ENCODE assay signal across 28 mouse cellular contexts in the genomic region with DNA sequence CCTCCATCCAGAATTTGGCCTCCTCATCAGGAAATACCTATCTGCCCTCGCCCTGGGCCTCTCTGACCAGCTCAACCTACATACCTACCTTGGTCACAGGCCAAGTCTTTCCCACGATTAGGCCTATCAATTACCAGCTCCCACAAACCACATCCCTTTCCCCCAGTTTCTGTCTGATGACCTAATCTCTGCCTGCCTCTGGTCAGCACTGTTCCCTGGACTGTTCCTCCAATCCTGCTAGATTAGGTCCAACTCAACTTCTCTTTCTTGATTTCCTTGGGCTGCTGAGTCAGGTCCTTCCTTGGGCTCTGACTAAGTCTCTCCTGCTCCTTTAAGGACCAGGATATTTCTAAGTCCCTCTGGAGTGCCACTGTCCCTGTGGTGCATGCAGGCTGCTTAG. TPM values are rescaled to one million over a fixed set of nuclear protein-coding genes. Genes with fewer than 3 reads are reported as not detected.
DNase-seq lines count a peak whose midpoint lies in the region; ATAC-seq lines count a peak whose summit lies in the region.
"Had no signal": no experiment of that assay in that cellular context is flagged by ENCODE, and none has a peak within 500 bp of the region (broad histone marks: within the 10 kb centered on the region; RNA-seq: fewer than 3 reads in every experiment).

No protein-coding gene starts in this region.

- no peaks in the 10 kb centered on the region for H3K36me3 ChIP-seq in liver, embryonic 11.5 days (ENCODE audit: control insufficient read depth, insufficient read depth, low read length)
- H3K36me3 ChIP-seq: embryonic facial prominence, embryonic 12.5 days; embryonic facial prominence, embryonic 15.5 days; forebrain, embryonic 12.5 days; forebrain, embryonic 15.5 days; G1E; heart, embryonic 15.5 days; hindbrain, embryonic 10.5 days; hindbrain, embryonic 13.5 days had no signal

- no peak overlapping the region for H3K4me3 ChIP-seq in liver, embryonic 11.5 days (ENCODE audit: low read depth, low read length)
- H3K4me3 ChIP-seq: embryonic facial prominence, embryonic 12.5 days; embryonic facial prominence, embryonic 15.5 days; forebrain, embryonic 12.5 days; forebrain, embryonic 15.5 days; heart, embryonic 12.5 days; heart, embryonic 15.5 days; hindbrain, embryonic 10.5 days; hindbrain, embryonic 13.5 days had no signal

- H3K9ac ChIP-seq in liver, embryonic 11.5 days (ENCODE audit: low read depth, low read length), result no peak overlapping the region
- H3K9ac ChIP-seq: embryonic facial prominence, embryonic 12.5 days; embryonic facial prominence, embryonic 15.5 days; forebrain, embryonic 12.5 days; forebrain, embryonic 15.5 days; heart, embryonic 12.5 days; heart, embryonic 15.5 days; hindbrain, embryonic 13.5 days had no signal

- H3K4me2 ChIP-seq in liver, embryonic 11.5 days, result no peak overlapping the region
- H3K4me2 ChIP-seq: embryonic facial prominence, embryonic 12.5 days; embryonic facial prominence, embryonic 15.5 days; forebrain, embryonic 12.5 days; forebrain, embryonic 15.5 days; heart, embryonic 12.5 days; heart, embryonic 15.5 days; hindbrain, embryonic 13.5 days had no signal

- H3K27me3 ChIP-seq in liver, embryonic 11.5 days (replicated peaks; ENCODE audit: control insufficient read depth, insufficient read depth, low read length), result no peaks in the 10 kb centered on the region
- H3K27me3 ChIP-seq: CH12.LX; embryonic facial prominence, embryonic 12.5 days; embryonic facial prominence, embryonic 15.5 days; forebrain, embryonic 12.5 days; forebrain, embryonic 15.5 days; heart, embryonic 12.5 days; heart, embryonic 15.5 days; hindbrain, embryonic 13.5 days; Patski had no signal

- H3K27ac ChIP-seq in liver, embryonic 11.5 days (ENCODE audit: low read depth, low read length), result no peak overlapping the region
- H3K27ac ChIP-seq: embryonic facial prominence, embryonic 12.5 days; embryonic facial prominence, embryonic 15.5 days; forebrain, embryonic 12.5 days; forebrain, embryonic 15.5 days; heart, embryonic 15.5 days; hindbrain, embryonic 10.5 days; hindbrain, embryonic 13.5 days; hindbrain, postnatal 0 days had no signal

- no peaks in the 10 kb centered on the region for H3K4me1 ChIP-seq in liver, embryonic 11.5 days (replicated peaks; ENCODE audit: control insufficient read depth, insufficient read depth, low read length)
- H3K4me1 ChIP-seq: embryonic facial prominence, embryonic 12.5 days; forebrain, embryonic 12.5 days; forebrain, embryonic 15.5 days; heart, embryonic 12.5 days; heart, embryonic 15.5 days; hindbrain, embryonic 13.5 days had no signal

- no peaks in the 10 kb centered on the region for H3K9me3 ChIP-seq in liver, embryonic 11.5 days (ENCODE audit: control insufficient read depth, low read length)
- H3K9me3 ChIP-seq: embryonic facial prominence, embryonic 12.5 days; embryonic facial prominence, embryonic 15.5 days; forebrain, embryonic 12.5 days; forebrain, embryonic 15.5 days; heart, embryonic 12.5 days; heart, embryonic 15.5 days; hindbrain, embryonic 10.5 days; hindbrain, embryonic 13.5 days had no signal

- peak; percentile 26; the same call in 1 of the 2 replicates for ATAC-seq in megakaryocyte, adult 5-6 weeks (ENCODE audit: poor library complexity, severe bottlenecking)
- ATAC-seq in liver, embryonic 11.5 days (replicated peaks; ENCODE audit: low FRiP score), result no peak
- ATAC-seq: forebrain, embryonic 15.5 days; hindbrain, postnatal 0 days; inflammation-experienced regulatory T-cells, adult 6 months; Patski had no signal

- 49% methylated on average over 2 of the region's 2 CpGs for WGBS in liver, embryonic 11.5 days

- DNase-seq in heart, adult 11 months, result peak; percentile 85
- DNase-seq in heart, adult 18-20 months, result no peak
- DNase-seq in 416B (ENCODE audit: low read depth), result peak; percentile 20
- DNase-seq in liver, embryonic 11.5 days (ENCODE audit: low spot score), result no peak
- no peak for DNase-seq in thymus, postnatal 14 days
- DNase-seq: adrenal gland, postnatal 10 days; adrenal gland, postnatal 36 days; B cell, adult 2 months; cerebellum, adult 18-20 months; cerebellum, adult 9-10 months; cerebellum, postnatal 14 days; gastrocnemius, postnatal 25 days; heart, postnatal 10 days; heart, postnatal 36 days had no signal

RNA-seq across cellular contexts. Expression of gene Ctsh, which starts 13.4 kb away (rescaled TPM):
- total RNA-seq in heart, adult 18-20 months (2021), result 10 to 100 TPM; 52.3 to 60.5 TPM
- 677 and 692 TPM in 2 replicates for total RNA-seq in megakaryocyte, adult 5-6 weeks (2015)
- 321 and 348 TPM in 2 replicates for total RNA-seq in megakaryocyte, adult 5-6 weeks (2017)
- polyA plus RNA-seq in liver, embryonic 11.5 days (2014; fragmentation: Nextera tagmentation; extraction: Ambion mirVana), result 19.1 and 22.7 TPM in 2 replicates
- polyA plus RNA-seq: G1E had no signal

RNA-seq across cellular contexts. Expression of gene Morf4l1, which starts 47.2 kb away (rescaled TPM):
- 100 to 1,000 TPM; 259 to 276 TPM for total RNA-seq in heart, adult 18-20 months (2021)
- 322 and 341 TPM in 2 replicates for total RNA-seq in megakaryocyte, adult 5-6 weeks (2015)
- 148 and 202 TPM in 2 replicates for total RNA-seq in megakaryocyte, adult 5-6 weeks (2017)
- polyA plus RNA-seq in liver, embryonic 11.5 days (2014; fragmentation: Nextera tagmentation; extraction: Ambion mirVana), result 284 and 303 TPM in 2 replicates

Comparison
In these comparisons a context has a peak if more than half of its experiments do, and no peak if none do; other contexts are left out.
1. DNase-seq: peak in heart, adult 11 months (single experiment) and 416B (single experiment); none in heart, adult 18-20 months (0 of 2), liver, embryonic 11.5 days (single experiment) and thymus, postnatal 14 days (single experiment).
2. RNA of gene Ctsh, which starts 13.4 kb away (total RNA-seq): 321 to 692 TPM in megakaryocyte, adult 5-6 weeks; 52.3 to 60.5 TPM in heart, adult 18-20 months; every median in the first group is over 4 times any median in the second.